Mouse (Mus musculus): Measurements from ENCODE around the gene Rspry1. TPM values are rescaled to one million over a fixed set of nuclear protein-coding genes. Genes with fewer than 3 reads are reported as not detected.

Gene Rspry1
- total RNA-seq, 2 experiments from 2014 or later, result 24.3 to 30.2 TPM

- DNase-seq (ENCODE audit: extremely low spot score in 1 of 2, low spot score in 1 of 2), result peak; percentile 34 to 36
Measured at GRCm38 (mm10) chr8:94601034-94601606, 617 bp upstream of the Rspry1 start.

GRCm38 (mm10) chr8:94602471-94603131 is 864 bp downstream of the Rspry1 start:
- peak; percentile 7 to 18 for DNase-seq (ENCODE audit: extremely low spot score in 1 of 2, low spot score in 1 of 2)

- DNase-seq (ENCODE audit: extremely low spot score in 1 of 2, low spot score in 1 of 2), result no peak
Measured at GRCm38 (mm10) chr8:94604030-94604429, 2.3 kb downstream of the Rspry1 start.

GRCm38 (mm10) chr8:94607064-94607463 is 5.3 kb downstream of the Rspry1 start:
- DNase-seq (ENCODE audit: extremely low spot score in 1 of 2, low spot score in 1 of 2), result no peak

- DNase-seq (ENCODE audit: extremely low spot score in 1 of 2, low spot score in 1 of 2), result no peak
Measured at GRCm38 (mm10) chr8:94624885-94625284, 23.1 kb downstream of the Rspry1 start.

GRCm38 (mm10) chr8:94633564-94634194 is 31.9 kb downstream of the Rspry1 start:
- no peak for DNase-seq (ENCODE audit: extremely low spot score in 1 of 2, low spot score in 1 of 2)

- no peak for DNase-seq (ENCODE audit: extremely low spot score in 1 of 2, low spot score in 1 of 2)
Measured at GRCm38 (mm10) chr8:94634211-94634610, 32.5 kb downstream of the Rspry1 start.

- DNase-seq (ENCODE audit: extremely low spot score in 1 of 2, low spot score in 1 of 2), result no peak
Measured at GRCm38 (mm10) chr8:94641183-94641582, 39.4 kb downstream of the Rspry1 start.

GRCm38 (mm10) chr8:94641938-94642337 is 40.2 kb downstream of the Rspry1 start:
- DNase-seq (ENCODE audit: extremely low spot score in 1 of 2, low spot score in 1 of 2), result no peak

GRCm38 (mm10) chr8:94645202-94645601 is 43.5 kb downstream of the Rspry1 start:
- no peak for DNase-seq (ENCODE audit: extremely low spot score in 1 of 2, low spot score in 1 of 2)

GRCm38 (mm10) chr8:94646165-94646564 is 44.4 kb downstream of the Rspry1 start:
- no peak for DNase-seq (ENCODE audit: extremely low spot score in 1 of 2, low spot score in 1 of 2)

GRCm38 (mm10) chr8:94649496-94649895 is 47.8 kb downstream of the Rspry1 start:
- no peak for DNase-seq (ENCODE audit: extremely low spot score in 1 of 2, low spot score in 1 of 2)

GRCm38 (mm10) chr8:94652951-94653350 is 51.2 kb downstream of the Rspry1 start:
- DNase-seq (ENCODE audit: extremely low spot score in 1 of 2, low spot score in 1 of 2), result no peak

GRCm38 (mm10) chr8:94654994-94655393 is 53.3 kb downstream of the Rspry1 start:
- no peak for DNase-seq (ENCODE audit: extremely low spot score in 1 of 2, low spot score in 1 of 2)

GRCm38 (mm10) chr8:94658031-94658430 is 56.3 kb downstream of the Rspry1 start:
- no peak for DNase-seq (ENCODE audit: extremely low spot score in 1 of 2, low spot score in 1 of 2)

- DNase-seq (ENCODE audit: extremely low spot score in 1 of 2, low spot score in 1 of 2), result no peak
Measured at GRCm38 (mm10) chr8:94660418-94660817, 58.7 kb downstream of the Rspry1 start.

GRCm38 (mm10) chr8:94664722-94665121 is 63.0 kb downstream of the Rspry1 start:
- no peak for DNase-seq (ENCODE audit: extremely low spot score in 1 of 2, low spot score in 1 of 2)

- DNase-seq (ENCODE audit: extremely low spot score in 1 of 2, low spot score in 1 of 2), result peak; percentile 83 to 84
Measured at GRCm38 (mm10) chr8:94666456-94667308, 64.9 kb downstream of the Rspry1 start, which contains the start of gene Arl2bp. TSS of gene Arl2bp (plus strand) at chr8:94666600.

GRCm38 (mm10) chr8:94674384-94674783 is 72.6 kb downstream of the Rspry1 start:
- DNase-seq (ENCODE audit: extremely low spot score in 1 of 2, low spot score in 1 of 2), result no peak

GRCm38 (mm10) chr8:94675923-94676322 is 74.2 kb downstream of the Rspry1 start:
- DNase-seq (ENCODE audit: extremely low spot score in 1 of 2, low spot score in 1 of 2), result no peak

GRCm38 (mm10) chr8:94678582-94678981 is 76.8 kb downstream of the Rspry1 start:
- no peak for DNase-seq (ENCODE audit: extremely low spot score in 1 of 2, low spot score in 1 of 2)

Data from layer of hippocampus, postnatal 25 days (tissue).